Mouse (Mus musculus): ENCODE data around the gene Anapc2.

GRCm38 (mm10) chr2:25227406-25227805, 44.9 kb upstream of the Anapc2 start:
- TF ChIP-seq CTCF (conservative IDR thresholded peaks at IDR 0.05; ENCODE audit: insufficient read depth, insufficient read length, low read depth, low read length): no peak
- no peak for TF ChIP-seq POLR2A (IDR thresholded peaks at IDR 0.05; ENCODE audit: low read depth, low read length)
